Mouse (Mus musculus) kidney, postnatal 36 days (tissue): ENCODE results near the gene Col26a1.

Source experiments
- DNase-seq, 2 experiments: peaks; one replicate each; pipeline ENCODE4 v3.0.0; 2021 to 2022; ENCODE audit warnings: mixed read lengths in 2 of 2

Gene Col26a1

GRCm38 (mm10) chr5:136881380-136882009 lies 1.5 kb downstream of the Col26a1 start:
- peak; percentile 74 to 93 for DNase-seq

- DNase-seq = peak; percentile 34 to 56
Observed at GRCm38 (mm10) chr5:136880101-136880500, 2.9 kb downstream of the Col26a1 start.

DNA sequence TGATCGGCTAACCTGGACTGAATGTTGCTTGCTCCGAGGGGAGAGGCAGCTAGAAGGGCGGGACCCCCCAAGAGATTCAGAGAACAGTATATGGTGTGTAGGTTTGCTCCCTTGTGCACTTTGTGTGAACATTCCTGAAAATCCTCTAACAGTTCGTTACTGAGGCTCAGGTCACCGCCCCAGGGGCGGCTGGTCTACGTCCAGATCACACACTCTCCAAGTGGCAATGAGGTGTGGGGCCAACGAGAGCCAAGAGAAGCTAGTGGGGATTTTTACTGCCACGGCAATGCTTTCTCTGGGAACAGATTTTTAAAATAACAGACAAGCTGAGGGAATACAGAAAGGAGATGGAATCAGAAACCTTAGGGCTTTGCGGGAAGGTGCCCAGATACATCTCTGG lies 8.7 kb downstream of the Col26a1 start:
- DNase-seq = peak; percentile 28 to 65

DNA sequence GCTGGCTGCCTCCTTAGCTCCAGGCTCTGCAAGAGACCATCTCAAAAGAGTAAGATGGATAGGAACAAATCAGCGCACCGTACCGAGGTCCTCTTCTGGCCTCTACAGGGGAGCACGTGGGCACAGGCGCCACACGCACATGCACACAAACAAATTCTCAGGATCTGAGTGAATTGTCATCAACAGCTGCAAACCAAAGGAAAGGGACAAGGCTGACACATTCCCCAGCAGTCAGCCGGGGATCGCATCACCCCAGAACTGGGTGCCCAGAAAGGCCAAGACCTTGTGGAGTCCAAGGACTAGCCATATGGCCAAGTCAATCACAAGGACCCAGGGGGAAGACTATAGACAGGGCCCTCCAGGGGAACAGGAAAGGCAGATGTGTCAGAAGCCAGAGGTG lies 10.6 kb downstream of the Col26a1 start:
- no peak for DNase-seq

DNA sequence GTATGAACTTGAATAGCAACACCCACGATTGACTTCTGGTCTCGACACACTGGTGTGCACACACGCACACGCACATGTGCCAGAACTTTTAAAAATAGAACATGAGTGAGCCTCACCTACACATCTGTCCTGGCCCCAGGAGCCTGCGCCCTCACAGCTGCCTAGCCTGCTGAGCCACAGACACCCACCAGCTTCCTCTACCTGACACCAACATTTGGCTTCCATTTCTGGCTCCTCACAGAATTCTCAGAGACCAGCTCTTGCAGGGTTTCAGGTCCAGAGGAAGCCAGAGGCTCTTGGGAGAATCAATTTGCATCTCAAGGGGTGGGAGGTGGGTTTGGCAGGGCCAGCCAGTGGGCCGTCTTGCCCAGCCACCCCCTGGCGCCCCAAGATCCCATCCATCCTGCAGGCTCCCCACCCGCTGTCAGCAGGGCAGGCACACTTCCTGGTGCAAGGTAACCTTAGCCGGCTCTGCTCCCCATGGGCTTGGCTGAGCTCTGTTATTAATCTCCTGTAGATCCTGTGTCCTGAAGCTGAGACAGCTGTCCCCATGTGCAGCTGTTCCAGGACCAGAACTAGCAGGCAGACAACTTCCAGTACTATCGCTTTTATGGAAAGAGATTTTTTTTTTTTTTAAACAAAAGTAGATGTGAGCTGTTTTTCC lies 13.4 kb downstream of the Col26a1 start:
- no peak for DNase-seq

- DNase-seq = no peak
Observed at GRCm38 (mm10) chr5:136867706-136868105, 15.3 kb downstream of the Col26a1 start.

DNA sequence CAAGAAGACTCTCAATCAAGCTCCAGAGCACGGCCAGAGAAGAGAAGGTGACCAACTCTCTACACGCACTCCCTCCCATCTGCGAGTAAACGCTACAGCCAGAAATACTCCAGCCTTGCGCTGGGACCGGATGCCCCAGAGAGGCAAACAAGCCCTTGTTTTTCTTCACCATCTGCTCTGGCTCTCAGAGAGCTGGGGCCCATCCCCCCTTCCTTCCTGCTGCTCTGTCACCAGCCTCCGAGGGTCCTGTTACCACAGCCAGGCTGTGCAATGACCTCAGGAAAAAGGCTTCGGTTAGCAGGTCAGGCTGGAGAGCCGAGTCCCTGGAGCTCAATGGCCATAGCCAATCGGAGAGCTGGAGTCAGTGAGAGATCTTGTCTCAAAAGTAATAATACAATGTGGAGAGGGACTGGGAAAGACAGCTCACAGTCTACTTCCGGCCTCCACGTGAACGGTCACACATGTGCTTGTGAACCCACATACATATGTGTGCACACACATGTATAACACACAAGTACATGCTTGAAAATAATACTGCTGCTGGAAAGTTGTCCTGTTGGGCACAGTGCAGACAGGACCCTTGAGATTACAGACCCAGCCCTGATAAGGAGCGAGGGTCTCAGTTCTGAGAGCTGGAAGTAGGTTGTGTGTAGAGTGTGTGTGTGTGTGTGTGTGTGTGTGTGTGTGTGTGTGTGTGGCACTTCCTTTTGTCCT lies 18.9 kb downstream of the Col26a1 start:
- peak; percentile 40 to 68 for DNase-seq

DNA sequence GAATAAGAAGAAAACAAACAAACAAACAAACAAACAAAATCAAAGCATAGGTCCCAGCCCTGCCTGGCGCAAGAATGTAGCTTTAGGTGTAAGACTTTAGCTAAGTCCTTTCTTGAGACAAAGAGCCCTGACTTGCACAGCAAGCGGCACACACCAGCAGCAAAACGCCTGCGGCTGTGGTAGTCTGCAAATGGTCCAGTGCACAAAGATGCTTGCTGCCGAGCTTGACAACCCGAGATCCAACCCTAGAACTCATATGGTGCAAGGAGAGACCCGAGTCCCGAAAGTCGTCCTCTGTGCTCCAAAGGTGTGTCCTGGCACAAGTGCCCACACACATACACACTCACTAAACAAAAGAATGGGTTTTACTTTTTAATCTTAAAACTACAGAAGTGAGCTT lies 19.7 kb downstream of the Col26a1 start:
- DNase-seq = peak in 1 of 2 experiments; percentile 20

- no peak for DNase-seq
Observed at GRCm38 (mm10) chr5:136862806-136863205, 20.2 kb downstream of the Col26a1 start.

GRCm38 (mm10) chr5:136861191-136861940 lies 21.6 kb downstream of the Col26a1 start:
- no peak for DNase-seq

GRCm38 (mm10) chr5:136850716-136851115 lies 32.3 kb downstream of the Col26a1 start:
- no peak for DNase-seq

DNA sequence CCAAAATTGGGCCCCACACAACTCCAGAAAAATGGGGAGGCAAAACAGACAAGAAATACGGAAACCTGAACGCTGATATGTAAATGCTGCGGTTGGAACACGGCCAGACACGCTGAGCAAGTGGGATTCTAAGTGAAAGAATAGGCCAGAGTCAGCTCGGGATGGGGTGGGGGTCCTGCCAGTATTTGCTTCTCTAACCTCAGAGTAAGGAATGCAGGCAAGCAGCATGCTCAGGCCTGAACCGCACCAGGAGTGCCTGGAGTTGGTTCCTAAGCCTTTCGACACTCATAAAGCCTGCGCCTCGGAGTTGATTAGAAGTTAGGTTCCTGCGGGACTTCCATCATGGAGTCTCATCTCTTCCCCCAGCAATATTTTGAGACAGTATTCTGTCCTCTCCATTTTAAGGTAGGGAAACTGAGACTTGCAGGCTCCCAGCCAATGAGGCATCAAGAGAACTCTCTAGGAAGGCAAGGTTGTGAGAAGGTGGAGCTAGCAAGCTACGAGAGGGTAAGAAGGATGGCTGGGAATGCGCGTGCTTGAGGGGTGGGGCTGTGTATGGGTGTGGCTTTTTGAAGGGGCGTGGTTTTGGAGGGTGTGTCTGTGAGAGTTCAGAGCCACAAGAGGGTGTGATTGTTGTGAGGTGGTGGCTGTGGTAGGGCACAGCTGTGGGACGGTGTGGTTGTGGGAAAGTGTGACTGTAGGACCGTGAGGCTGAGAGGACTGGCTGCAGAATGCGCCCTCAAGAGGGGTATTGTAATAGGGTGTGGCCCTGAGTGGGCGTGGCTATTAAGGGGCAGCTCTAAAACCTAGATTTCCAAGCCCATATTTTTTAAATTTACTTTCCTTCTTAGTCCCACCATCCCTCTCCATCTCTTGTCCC lies 36.4 kb downstream of the Col26a1 start:
- no peak for DNase-seq

GRCm38 (mm10) chr5:136843930-136844329 lies 39.1 kb downstream of the Col26a1 start:
- no peak for DNase-seq

- DNase-seq = peak; percentile 14 to 83
Observed at GRCm38 (mm10) chr5:136840036-136840435, 43.0 kb downstream of the Col26a1 start.

DNA sequence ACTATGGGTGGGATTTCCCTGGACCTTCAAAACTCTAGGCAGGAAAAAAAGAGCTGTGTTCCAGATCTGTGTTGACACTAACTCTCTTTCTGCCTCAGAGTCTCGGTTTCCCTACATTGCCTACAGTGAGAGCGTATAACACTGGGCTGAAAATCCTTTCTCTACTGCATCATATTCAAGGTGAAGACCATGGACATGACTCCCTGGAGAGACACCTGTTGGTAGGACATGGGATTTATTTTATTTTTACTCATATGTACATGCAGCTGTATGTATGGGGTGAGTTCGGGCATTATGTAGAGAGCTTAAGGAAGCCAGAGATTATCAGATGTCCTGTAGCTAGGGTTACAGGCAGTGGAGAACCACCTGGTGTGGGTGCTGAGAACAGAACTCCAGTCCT lies 50.0 kb downstream of the Col26a1 start:
- DNase-seq = no peak

DNA sequence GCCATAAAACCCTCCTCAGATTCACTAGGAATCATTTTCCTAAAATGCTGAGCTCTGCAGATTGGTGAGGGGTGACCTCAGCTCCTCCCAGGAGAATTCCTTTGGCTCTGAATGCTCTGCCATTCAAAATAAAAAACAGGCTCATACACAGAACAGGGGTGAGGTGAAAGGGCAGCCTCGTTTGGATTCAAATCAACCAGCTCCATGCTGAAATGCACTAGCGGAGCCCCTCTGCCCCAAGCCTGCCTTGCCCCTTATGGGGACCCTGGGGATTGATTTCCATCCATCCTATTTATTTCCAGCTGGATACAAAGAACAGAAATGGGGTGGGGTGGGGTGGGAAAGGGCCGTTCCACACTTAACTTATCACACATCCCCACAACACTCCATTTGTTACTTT lies 52.9 kb downstream of the Col26a1 start:
- peak in 1 of 2 experiments; percentile 9 for DNase-seq

GRCm38 (mm10) chr5:136821971-136822370 lies 61.0 kb downstream of the Col26a1 start:
- no peak for DNase-seq

DNA sequence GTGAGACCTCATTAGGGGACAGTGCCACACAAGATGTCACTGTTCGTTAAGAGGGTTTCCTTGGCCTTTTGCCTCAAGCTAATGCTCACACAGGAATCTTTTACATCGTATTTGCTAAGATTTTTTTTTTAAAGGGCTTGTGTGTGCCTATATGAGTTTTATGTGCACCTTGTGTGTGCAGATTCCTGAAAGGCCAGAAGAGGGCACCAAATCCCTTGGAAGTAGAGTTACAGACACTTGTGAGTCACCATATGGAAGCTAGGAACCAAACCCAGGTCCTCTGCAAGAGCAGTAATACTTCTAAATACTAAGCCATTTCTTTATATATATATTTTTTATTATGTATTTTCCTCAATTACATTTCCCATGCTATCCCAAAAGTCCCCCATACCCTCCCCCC lies 62.1 kb downstream of the Col26a1 start:
- no peak for DNase-seq

GRCm38 (mm10) chr5:136819686-136820085 lies 63.3 kb downstream of the Col26a1 start:
- DNase-seq = no peak

DNA sequence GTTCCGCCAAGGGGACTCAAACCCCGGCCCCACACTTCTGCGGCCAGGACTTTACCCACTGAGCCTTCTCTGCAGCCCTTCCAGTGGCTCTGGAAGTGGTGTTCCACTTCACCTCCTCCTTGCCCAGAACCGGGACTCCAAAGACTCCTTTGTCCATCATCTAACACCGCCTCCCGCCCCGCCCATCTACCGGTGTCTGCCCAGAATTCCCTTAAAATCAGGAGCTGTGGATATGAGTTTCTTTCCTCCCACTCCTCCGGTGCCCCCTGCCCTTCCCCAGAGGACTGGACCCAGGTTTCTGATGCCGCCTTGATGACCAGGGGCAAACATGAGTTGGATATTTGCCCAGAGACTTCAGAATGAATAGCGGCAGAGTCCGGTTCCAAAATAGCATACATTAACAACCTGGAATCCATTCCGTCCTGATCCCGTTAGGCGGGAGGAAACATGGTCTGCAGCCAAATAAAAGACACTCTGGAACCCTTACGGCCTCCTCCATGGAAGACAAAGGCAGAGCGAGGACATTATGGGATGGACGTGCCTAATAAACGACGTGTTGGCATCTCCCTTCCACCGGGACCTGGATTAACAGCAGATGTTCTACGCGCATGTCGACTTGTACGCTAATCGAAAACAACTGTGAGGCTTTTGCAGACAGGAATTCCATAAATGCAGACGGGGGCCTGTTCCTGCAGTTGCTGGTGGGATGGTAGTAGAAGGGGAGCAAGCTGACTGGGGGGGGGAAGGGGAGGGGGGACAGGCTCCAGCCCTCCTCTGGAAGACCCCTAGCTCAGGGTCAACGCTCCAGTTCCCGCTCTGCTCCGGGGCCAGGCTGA lies 72.3 kb downstream of the Col26a1 start:
- DNase-seq = peak; percentile 5 to 33

DNA sequence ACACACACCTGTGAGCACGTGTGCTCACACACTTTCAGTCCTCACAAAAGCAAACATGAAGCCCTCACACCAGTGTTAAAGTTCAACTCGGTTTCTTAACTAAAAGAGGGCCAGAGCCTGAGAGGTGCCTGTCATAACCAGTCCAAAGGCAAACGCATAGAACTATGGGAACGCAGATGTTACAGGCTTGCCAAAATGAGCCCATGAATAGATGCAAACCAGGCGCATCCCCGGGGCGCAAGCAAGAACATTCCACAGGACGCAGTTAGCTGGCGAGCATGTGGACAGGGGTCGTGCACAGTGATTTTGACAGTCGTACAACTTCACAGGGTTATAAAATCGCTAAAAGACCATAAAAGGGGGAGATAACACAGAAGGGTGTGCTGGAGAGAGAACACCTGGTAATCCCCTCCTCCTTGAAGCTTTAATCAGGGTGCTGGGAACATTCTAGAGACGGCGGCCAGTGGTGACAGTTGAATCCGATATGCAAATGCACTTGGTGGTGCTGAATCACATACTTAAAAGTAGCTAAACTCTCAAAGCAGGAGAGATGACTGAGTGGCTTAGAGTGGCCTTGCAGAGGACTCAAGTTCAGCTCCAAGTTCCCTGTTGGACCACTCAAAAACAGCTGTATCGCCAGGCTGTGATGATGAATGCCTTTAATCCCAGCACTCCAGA lies 76.5 kb downstream of the Col26a1 start:
- peak in 1 of 2 experiments; percentile 10 for DNase-seq
